Mouse (Mus musculus): ENCODE data around the gene Serinc2.

DNA sequence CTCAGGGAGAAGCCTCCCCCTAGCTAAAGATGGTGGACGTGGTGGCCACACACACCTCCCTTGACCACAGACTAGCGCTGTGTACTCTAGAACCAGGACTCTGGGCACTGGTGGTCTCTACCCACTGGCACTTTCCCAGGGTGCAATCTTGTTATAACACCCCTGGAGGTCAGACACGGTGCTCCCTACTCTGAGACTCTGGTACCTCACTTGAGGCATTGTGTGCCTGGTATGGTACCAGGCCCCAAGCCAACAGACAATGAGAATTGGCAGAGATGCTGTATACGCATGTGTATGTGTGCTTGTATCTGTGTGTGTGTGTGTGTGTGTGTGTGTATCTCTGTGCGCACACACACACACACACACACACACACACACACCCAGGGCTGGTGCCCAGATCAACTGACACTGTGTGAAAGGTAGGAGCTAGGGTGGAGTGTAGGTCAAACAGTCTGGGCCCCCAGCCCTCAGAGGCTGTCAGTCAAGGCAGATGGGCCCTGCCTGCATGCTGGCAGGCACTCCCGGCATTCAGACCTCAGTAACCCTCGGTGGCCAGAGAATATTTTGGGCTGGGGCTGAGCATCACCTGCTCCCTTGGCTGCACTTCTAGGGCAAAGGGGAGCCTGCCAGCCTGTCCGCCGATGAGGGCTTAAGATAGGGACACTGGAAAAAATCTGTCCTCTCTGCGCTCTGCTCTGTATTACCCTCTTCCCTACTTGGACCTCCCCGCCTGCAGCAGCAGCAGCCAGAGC is 20.0 kb upstream of the Serinc2 start:
- TF ChIP-seq EP300 (IDR thresholded peaks at IDR 0.05; ENCODE audit: insufficient read depth, low read depth, low read length): no peak
- TF ChIP-seq CTCF (IDR thresholded peaks at IDR 0.05; ENCODE audit: low read depth, low read length): no peak
- TF ChIP-seq POLR2A (IDR thresholded peaks at IDR 0.05; ENCODE audit: insufficient read depth, low read length): no peak

Measured in ES-Bruce4 (cell line).